Mouse (Mus musculus): ENCODE results near the gene Gm16253. TPM values are rescaled to one million over a fixed set of nuclear protein-coding genes. Genes with fewer than 3 reads are reported as not detected.
A peak's percentile ranks its signal among the peaks of the same experiment; 100 is the strongest.

The Gm16253 gene
- polyA plus RNA-seq, 1 experiment from 2014 or later: 1.8 TPM

DNA sequence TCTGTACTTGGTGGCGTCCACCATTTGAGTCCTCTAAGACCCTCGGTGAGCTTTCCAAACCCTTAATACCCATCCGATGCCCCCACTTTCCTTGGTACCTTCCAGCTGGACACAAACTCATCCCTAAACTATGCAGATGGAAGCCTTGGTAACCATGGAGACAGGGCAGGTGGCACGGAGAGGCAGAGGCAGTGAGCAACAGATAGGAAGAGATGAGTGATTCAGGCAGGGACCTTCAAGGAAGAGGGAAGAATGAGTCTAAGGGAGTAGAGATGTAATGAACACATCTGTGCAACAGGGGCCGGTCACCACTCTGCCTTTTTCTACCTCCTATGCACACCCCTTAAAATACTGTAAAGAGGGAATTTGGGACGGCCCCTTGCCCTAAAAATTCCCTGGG lies 18.9 kb downstream of the Gm16253 start:
- WGBS: 22% methylated on average over 6 of the region's 6 CpGs
- H3K36me3 ChIP-seq: no peaks in the 10 kb centered on the region
- peak overlapping the region; percentile 77 for H3K27ac ChIP-seq (replicated peaks)
- no peaks in the 10 kb centered on the region for H3K9me3 ChIP-seq (replicated peaks)
- H3K4me2 ChIP-seq: peak overlapping the region; percentile 97
- H3K4me1 ChIP-seq: peaks cover 68% of the 10 kb centered on the region
- H3K27me3 ChIP-seq (replicated peaks): no peaks in the 10 kb centered on the region
- H3K9ac ChIP-seq (replicated peaks): peak overlapping the region; percentile 76
- no peak for ATAC-seq (ENCODE audit: low FRiP score)
- peak overlapping the region; percentile 62 for H3K4me3 ChIP-seq (replicated peaks)

DNA sequence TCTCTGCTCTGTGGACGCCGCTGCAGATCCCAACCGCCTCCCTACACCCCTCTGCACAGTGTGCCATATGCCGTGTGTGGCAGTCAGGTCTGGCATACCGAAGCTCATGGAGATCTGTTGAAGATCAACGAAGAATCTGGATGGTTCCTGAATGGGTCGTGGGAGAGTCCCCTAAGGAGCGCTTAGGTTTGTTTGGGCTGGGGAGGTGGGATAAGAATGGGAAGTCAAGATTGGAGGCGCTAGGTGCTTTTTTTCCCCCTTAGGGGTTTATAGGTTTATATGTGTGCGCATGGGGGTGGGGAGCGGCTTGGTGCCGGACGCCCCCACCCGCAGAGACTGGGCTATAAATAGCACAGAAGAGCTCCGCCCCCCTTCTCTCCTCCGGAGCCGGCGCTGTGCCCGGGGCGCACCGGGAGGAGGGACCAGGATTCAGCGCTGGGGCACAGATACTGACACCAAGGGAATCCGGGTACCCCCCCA lies 19.5 kb downstream of the Gm16253 start, which contains the start of gene Ankrd34a:
Ankrd34a (plus strand) TSS at position 409 of the 480 bp plus-strand sequence.
- Histone ChIP-seq H3K9me3 (replicated peaks) (no peaks in the 10 kb centered on the region), H3K4me1 (peaks cover 69% of the 10 kb centered on the region), H3K4me3 (replicated peaks) (peak within 1 kb of the TSS; percentile 62), H3K27ac (replicated peaks) (peak within 1 kb of the TSS; percentile 77), H3K36me3 (no peaks in the 10 kb centered on the region), H3K4me2 (peak within 1 kb of the TSS; percentile 97), H3K27me3 (replicated peaks) (no peaks in the 10 kb centered on the region), H3K9ac (replicated peaks) (peak within 1 kb of the TSS; percentile 76)
- under 1% methylated on average over 15 of the region's 23 CpGs for WGBS
- ATAC-seq (ENCODE audit: low FRiP score): peak; percentile 8; the same call in 1 of the 2 replicates

DNA sequence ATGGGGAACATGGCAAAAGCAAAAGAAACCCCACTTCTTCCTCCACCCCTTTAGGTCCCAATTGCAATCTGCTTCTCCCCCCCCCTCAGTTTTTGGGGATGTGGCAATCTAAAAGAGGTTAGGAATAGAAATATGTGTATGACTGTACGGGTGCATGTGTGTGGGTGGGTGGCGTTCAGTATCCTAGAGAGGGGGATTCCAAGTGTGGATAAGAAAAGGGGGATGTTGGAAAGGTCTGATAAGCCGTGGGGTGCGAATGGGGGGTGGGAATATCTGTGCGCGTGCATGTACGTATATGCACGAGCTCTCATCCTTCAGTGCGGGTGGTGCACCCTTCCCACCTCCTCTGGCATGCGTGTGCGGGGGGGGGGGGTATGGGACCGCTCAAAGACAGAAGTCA lies 20.1 kb downstream of the Gm16253 start:
- no peak for ATAC-seq (ENCODE audit: low FRiP score)
- WGBS: 2% methylated on average over 11 of the region's 12 CpGs

DNA sequence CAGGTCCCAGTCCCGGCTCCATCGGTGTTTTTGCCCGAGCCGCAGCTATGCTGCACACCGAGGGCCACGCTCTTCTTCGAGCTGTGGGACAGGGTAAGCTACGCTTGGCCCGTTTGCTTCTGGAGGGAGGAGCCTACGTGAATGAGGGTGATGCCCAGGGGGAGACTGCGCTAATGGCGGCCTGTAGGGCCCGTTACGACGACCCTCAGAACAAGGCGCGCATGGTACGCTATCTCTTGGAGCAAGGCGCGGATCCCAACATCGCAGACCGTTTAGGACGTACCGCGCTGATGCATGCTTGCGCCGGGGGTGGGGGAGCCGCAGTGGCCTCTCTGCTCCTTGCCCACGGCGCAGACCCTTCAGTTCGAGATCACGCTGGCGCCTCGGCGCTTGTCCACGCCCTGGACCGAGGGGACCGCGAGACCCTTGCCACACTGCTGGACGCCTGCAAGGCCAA lies 20.7 kb downstream of the Gm16253 start:
- Histone ChIP-seq H3K4me1 (peaks cover 72% of the 10 kb centered on the region), H3K36me3 (no peaks in the 10 kb centered on the region), H3K27me3 (replicated peaks) (no peaks in the 10 kb centered on the region), H3K27ac (replicated peaks) (peak overlapping the region; percentile 77), H3K9ac (replicated peaks) (peak overlapping the region; percentile 76), H3K4me3 (replicated peaks) (peak overlapping the region; percentile 62), H3K9me3 (replicated peaks) (no peaks in the 10 kb centered on the region), H3K4me2 (peak overlapping the region; percentile 97)
- ATAC-seq (ENCODE audit: low FRiP score): peak; percentile 0; the same call in 1 of the 2 replicates
- under 1% methylated on average over 40 of the region's 40 CpGs for WGBS

More for the DNA sequence above, 20.1 kb downstream of the Gm16253 start:
- Histone ChIP-seq H3K27me3 (replicated peaks) (no peaks in the 10 kb centered on the region), H3K4me3 (replicated peaks) (peak overlapping the region; percentile 62), H3K4me2 (peak overlapping the region; percentile 97), H3K9me3 (replicated peaks) (no peaks in the 10 kb centered on the region), H3K4me1 (peaks cover 71% of the 10 kb centered on the region), H3K36me3 (no peaks in the 10 kb centered on the region), H3K27ac (replicated peaks) (peak overlapping the region; percentile 77), H3K9ac (replicated peaks) (peak overlapping the region; percentile 76)

DNA sequence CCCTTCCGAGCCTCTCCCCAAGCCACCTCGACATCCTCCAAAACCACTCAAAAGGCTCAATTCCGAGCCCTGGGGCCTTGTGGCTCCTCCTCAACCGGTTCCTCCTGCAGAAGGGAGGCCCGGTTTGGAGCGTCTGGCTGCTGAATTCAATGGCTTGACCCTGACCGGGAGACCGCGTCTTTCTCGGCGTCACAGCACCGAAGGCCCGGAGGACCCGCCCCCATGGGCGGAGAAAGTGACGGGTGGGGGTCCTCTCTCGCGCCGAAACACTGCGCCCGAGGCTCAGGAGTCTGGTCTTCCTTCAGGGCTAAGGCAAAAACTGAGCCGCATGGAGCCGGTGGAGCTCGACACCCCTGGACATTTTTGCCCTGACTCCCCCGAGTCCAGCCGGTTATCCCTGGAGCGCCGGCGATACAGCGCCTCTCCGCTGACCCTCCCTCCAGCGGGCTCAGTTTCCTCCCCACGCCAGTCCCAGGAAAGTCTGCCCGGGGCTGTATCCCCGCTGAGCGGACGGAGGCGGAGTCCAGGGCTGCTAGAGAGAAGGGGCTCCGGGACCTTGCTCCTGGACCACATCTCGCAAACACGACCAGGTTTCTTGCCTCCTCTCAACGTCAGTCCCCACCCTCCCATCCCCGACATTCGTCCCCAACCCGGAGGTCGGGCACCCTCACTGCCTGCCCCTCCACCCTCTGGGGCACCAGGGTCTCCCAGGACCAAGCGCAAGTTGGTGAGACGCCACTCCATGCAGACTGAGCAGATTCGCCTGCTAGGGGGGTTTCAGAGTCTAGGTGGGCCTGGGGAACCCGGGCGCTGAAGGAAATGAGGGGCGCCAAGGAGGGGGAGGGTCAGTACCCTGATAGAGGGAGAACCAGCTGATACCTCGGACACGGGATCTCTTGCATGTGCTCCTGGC lies 21.6 kb downstream of the Gm16253 start:
- no peak for ATAC-seq (ENCODE audit: low FRiP score)

DNA sequence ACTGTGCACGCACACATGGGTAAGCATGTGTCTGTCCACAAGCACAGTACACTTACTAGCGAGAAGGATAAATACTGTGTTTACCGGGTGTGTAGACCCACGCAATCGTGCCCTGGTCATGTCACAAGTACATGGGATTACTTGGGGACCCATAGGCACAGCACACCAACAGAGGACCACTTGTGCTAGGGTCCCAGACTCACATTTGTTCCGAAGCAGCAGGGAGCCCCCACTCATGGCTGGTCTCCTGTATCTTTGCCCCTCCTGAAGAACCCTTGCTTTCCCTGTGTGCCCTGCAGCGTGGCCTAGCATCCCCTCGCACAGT lies 22.2 kb downstream of the Gm16253 start:
- WGBS: 46% methylated on average over 8 of the region's 8 CpGs
- Histone ChIP-seq H3K27me3 (replicated peaks) (no peaks in the 10 kb centered on the region), H3K36me3 (no peaks in the 10 kb centered on the region), H3K9me3 (replicated peaks) (no peaks in the 10 kb centered on the region), H3K27ac (replicated peaks) (no peak overlapping the region), H3K4me3 (replicated peaks) (peak overlapping the region; percentile 62; the same call in 1 of the 2 replicates), H3K9ac (replicated peaks) (0 out of 2 replicates have a peak overlapping the region, but pooled peaks have one; percentile 76), H3K4me2 (peak overlapping the region; percentile 97), H3K4me1 (peaks cover 79% of the 10 kb centered on the region)
- ATAC-seq (ENCODE audit: low FRiP score): no peak

More for the DNA sequence above, 21.6 kb downstream of the Gm16253 start:
- H3K27me3 ChIP-seq (replicated peaks): no peaks in the 10 kb centered on the region
- peak overlapping the region; percentile 77 for H3K27ac ChIP-seq (replicated peaks)
- peaks cover 72% of the 10 kb centered on the region for H3K4me1 ChIP-seq
- peak overlapping the region; percentile 76 for H3K9ac ChIP-seq (replicated peaks)
- WGBS: 3% methylated on average over 52 of the region's 54 CpGs
- no peaks in the 10 kb centered on the region for H3K9me3 ChIP-seq (replicated peaks)
- peak overlapping the region; percentile 62 for H3K4me3 ChIP-seq (replicated peaks)
- H3K4me2 ChIP-seq: peak overlapping the region; percentile 97
- H3K36me3 ChIP-seq: no peaks in the 10 kb centered on the region

DNA sequence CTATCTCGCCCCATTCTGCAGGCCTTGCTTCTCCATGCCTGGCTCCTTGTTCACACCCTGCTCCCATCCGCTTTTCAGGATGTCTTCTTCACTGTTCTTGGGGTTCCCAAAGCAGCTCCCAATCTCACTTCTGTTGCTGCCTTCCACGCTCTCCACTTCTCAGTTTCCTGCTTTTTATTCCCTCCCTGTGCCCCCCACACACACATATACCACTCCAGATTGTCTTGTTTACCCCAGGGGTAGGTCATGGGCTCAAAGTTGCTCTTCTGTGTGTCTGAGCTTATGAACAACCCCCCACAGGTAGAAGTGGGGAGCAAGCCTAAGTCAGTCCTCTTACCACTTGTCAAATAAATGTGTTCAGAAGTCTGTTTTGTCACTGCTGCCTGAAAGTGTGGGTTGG lies 22.6 kb downstream of the Gm16253 start:
- H3K36me3 ChIP-seq: no peaks in the 10 kb centered on the region
- WGBS: 83% methylated on average over 3 of the region's 3 CpGs
- 0 out of 2 replicates have a peak overlapping the region, but pooled peaks have one; percentile 76 for H3K9ac ChIP-seq (replicated peaks)
- no peaks in the 10 kb centered on the region for H3K27me3 ChIP-seq (replicated peaks)
- peak overlapping the region; percentile 97 for H3K4me2 ChIP-seq
- H3K27ac ChIP-seq (replicated peaks): no peak overlapping the region
- H3K4me1 ChIP-seq: peaks cover 82% of the 10 kb centered on the region
- no peak for ATAC-seq (ENCODE audit: low FRiP score)
- H3K9me3 ChIP-seq (replicated peaks): no peaks in the 10 kb centered on the region
- H3K4me3 ChIP-seq (replicated peaks): no peak overlapping the region

DNA sequence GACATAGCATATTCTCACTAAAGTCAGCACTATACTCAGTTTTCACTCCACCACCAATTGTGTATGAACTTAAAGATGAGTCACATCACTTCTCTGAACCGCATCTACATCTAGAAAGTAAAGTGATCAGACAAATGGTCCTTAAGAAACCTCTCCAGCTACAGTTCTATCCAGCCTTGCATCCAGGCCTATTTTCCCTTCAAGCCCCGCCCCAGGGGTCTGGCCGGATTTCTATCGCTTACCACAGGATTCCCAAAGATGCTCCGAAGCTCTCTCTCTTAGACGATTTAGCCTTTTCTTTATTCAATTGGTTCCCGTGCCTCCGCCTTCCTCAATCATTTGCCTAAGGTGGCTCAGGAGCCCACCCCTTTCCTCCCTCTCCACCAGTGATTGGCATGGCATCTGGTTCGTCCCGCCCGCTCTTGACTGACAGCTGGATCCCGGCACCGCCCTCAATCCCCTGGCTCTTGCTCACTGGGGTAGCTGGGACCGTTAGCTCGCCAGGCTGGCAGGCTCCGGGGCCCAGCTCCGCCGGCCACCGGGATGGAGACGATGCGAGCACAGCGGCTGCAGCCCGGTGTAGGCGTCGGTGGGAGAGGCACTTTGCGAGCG lies 24.0 kb downstream of the Gm16253 start, which contains the start of gene Lix1l:
Lix1l (plus strand) TSS at position 511 of the 612 bp plus-strand sequence.
- ATAC-seq (ENCODE audit: low FRiP score): peak; percentile 92
- Histone ChIP-seq H3K27me3 (replicated peaks) (no peaks in the 10 kb centered on the region), H3K27ac (replicated peaks) (peak within 1 kb of the TSS; percentile 96), H3K4me2 (peak within 1 kb of the TSS; percentile 74), H3K9ac (replicated peaks) (peak within 1 kb of the TSS; percentile 94), H3K4me3 (replicated peaks) (peak within 1 kb of the TSS; percentile 79), H3K9me3 (replicated peaks) (no peaks in the 10 kb centered on the region), H3K36me3 (no peaks in the 10 kb centered on the region), H3K4me1 (peaks cover 91% of the 10 kb centered on the region)
- under 1% methylated on average over 27 of the region's 27 CpGs for WGBS

DNA sequence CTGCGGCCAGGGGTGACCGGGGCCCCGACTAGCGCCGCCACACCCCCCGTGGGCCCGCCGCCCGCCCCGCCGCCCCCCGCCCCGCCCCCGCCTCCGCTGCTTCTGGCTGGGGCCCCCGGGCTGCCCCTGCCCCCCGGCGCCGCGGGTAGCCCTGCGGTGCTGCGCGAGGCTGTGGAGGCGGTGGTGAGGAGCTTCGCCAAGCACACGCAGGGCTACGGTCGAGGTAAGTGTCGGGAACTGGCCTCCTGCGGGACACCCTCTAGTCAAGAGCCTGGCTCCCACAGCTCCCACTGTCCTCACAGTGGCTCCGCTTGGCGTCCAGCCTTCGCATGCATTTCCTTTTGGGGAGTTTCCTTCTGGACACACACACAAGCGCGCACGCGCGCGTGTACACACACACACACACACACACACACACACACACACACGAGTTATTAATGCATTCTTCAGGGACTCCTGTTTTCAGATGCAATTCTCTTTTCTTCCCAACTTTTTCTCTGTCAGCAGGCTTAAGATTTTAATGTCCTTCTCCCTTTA lies 24.5 kb downstream of the Gm16253 start:
- peak overlapping the region; percentile 94 for H3K9ac ChIP-seq (replicated peaks)
- WGBS: 0% methylated on average over 18 of the region's 40 CpGs
- no peaks in the 10 kb centered on the region for H3K36me3 ChIP-seq

DNA sequence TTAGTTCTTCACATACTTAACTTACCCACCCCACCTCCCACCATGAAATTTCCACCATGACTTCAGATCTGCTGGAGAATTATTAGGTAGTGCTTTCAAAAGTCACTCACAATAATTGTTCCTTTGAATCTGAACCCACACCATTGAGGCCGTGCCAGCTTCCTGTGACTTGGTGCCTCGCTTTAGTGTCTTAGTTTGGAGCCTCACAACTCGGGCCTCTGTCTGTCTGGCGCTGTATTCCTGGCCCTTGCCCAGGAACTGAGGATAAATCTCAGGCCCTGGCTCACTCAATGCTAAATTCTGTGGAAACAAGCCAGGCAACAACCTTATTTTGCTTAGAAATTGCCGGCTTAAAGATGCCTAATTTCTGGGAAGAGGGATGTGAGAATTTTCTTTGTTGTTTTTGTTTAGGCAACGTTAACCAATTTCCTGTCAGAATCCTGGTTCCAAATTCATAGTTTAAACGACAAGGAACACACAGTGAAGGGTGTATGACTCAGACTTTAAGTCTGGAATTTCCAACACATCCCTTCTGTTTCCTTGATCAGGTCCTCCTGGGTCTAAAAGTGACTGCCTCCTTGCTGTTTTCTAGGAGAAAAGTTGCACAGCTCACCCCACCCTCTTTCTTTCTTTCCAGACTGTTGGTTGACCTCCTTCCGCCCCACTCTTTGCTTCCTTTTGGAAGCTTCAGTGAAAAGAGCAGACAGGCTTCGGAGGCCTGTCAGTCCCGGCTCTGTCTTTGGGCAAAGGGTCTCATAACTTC lies 25.3 kb downstream of the Gm16253 start:
- no peaks in the 10 kb centered on the region for H3K36me3 ChIP-seq
- peak overlapping the region; percentile 79 for H3K4me3 ChIP-seq (replicated peaks)
- H3K4me1 ChIP-seq: peaks cover 85% of the 10 kb centered on the region
- WGBS: 16% methylated on average over 10 of the region's 10 CpGs
- no peak for ATAC-seq (ENCODE audit: low FRiP score)
- H3K9ac ChIP-seq (replicated peaks): peak overlapping the region; percentile 94
- peak overlapping the region; percentile 74 for H3K4me2 ChIP-seq
- H3K9me3 ChIP-seq (replicated peaks): no peaks in the 10 kb centered on the region
- peak overlapping the region; percentile 96 for H3K27ac ChIP-seq (replicated peaks)
- H3K27me3 ChIP-seq (replicated peaks): no peaks in the 10 kb centered on the region

More for the DNA sequence above, 24.5 kb downstream of the Gm16253 start:
- peak; percentile 62 for ATAC-seq (ENCODE audit: low FRiP score)
- no peaks in the 10 kb centered on the region for H3K9me3 ChIP-seq (replicated peaks)
- H3K4me2 ChIP-seq: peak overlapping the region; percentile 74
- peak overlapping the region; percentile 96 for H3K27ac ChIP-seq (replicated peaks)
- H3K4me3 ChIP-seq (replicated peaks): peak overlapping the region; percentile 79
- H3K4me1 ChIP-seq: peaks cover 89% of the 10 kb centered on the region
- H3K27me3 ChIP-seq (replicated peaks): no peaks in the 10 kb centered on the region

DNA sequence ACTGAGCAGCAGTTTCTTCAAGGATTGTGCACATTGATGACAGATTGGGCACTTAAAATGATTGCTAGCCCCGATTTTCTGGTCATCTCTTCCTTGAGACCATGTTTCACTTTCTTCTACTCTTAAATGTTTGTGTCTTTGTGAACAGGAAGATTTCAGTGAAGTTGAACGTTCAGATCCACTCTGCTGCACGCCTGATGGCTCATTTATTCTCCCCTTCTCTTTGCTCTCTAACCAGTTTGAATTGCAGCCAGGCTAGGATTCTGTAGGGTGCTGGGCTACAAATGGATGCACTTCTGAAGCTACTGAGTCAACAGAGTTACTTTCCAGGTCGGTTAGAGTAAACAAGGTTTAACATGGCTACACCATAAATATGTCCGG lies 25.9 kb downstream of the Gm16253 start:
- H3K9me3 ChIP-seq (replicated peaks): no peaks in the 10 kb centered on the region
- 23% methylated on average over 5 of the region's 5 CpGs for WGBS
- ATAC-seq (ENCODE audit: low FRiP score): no peak

More for the DNA sequence above, 25.9 kb downstream of the Gm16253 start:
- peak overlapping the region; percentile 94 for H3K9ac ChIP-seq (replicated peaks)
- peak overlapping the region; percentile 79 for H3K4me3 ChIP-seq (replicated peaks)
- H3K27me3 ChIP-seq (replicated peaks): no peaks in the 10 kb centered on the region
- H3K27ac ChIP-seq (replicated peaks): peak overlapping the region; percentile 96
- H3K4me1 ChIP-seq: peaks cover 82% of the 10 kb centered on the region
- H3K36me3 ChIP-seq: no peaks in the 10 kb centered on the region
- H3K4me2 ChIP-seq: peak overlapping the region; percentile 74
